Mouse (Mus musculus): ENCODE measurements around the gene Ebf1.

DNA sequence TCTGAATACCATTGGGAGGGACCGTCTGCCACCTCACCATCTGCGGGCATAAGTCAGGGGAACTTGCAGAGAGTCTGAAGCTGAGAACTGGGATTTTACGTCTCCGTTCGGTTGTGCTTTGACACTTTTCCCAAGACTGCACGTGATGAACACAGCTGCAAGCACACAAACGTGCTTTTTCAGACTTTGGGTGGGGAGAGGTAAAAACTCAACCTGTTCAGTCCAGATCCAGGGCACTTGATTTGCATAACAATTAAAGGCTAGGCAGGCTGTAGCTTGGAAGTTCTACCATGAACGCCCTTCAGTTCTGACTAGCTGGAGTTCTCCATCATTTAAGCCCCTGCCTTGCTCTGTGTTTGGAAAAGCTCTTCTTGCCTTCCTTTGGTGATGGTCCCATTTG is 246.8 kb downstream of the Ebf1 start:
- TF ChIP-seq BHLHE40 (IDR thresholded peaks at IDR 0.05; ENCODE audit: borderline replicate concordance, low read depth, low read length) (no peak), CTCF (IDR thresholded peaks at IDR 0.05 in 2 of 3, conservative IDR thresholded peaks at IDR 0.05 in 1 of 3; ENCODE audit: control insufficient read depth in 1 of 3, insufficient read depth in 1 of 3, low read depth in 2 of 3, low read length in 3 of 3, poor library complexity in 1 of 3, severe bottlenecking in 1 of 3) (no peak), ELF1 (IDR thresholded peaks at IDR 0.05; ENCODE audit: low read depth, low read length) (no peak), JUND (IDR thresholded peaks at IDR 0.05; ENCODE audit: low read depth, low read length) (no peak), KAT2A (conservative IDR thresholded peaks at IDR 0.05; ENCODE audit: low read depth, low read length) (no peak), USF2 (IDR thresholded peaks at IDR 0.05; ENCODE audit: borderline replicate concordance in 1 of 2, insufficient read depth in 1 of 2, low read depth in 1 of 2, low read length in 2 of 2) (no peak), POLR2A (IDR thresholded peaks at IDR 0.05; ENCODE audit: control insufficient read depth in 1 of 2, insufficient read depth in 1 of 2, low read depth in 1 of 2, low read length in 2 of 2, poor library complexity in 1 of 2) (no peak)

All from MEL (cell line).